Mouse (Mus musculus) midbrain, embryonic 11.5 days (tissue): Measurements from ENCODE around the gene Dock1. TPM values are rescaled to one million over a fixed set of nuclear protein-coding genes. Genes with fewer than 3 reads are reported as not detected.

Experiments used
- ATAC-seq: fragments of 200-750 bp; cut with Nextera tagmentation; 2 replicates; pipeline ENCODE4 v1.8.0; 2017; ENCODE audit warnings: moderate TSS enrichment, moderate library complexity; ENCODE audit not compliant: low FRiP score
- DNase-seq: peaks from one replicate; pipeline ENCODE4 v3.0.0; 2015; ENCODE audit warnings: low spot score; ENCODE audit errors: missing footprints
- H3K27ac ChIP-seq: fragments of 300-500 bp; sonication (generic); 2 replicates; pipeline ENCODE4 v1.5.1; 2014; ENCODE audit warnings: low read depth, low read length
- H3K27me3 ChIP-seq: fragments of 300-500 bp; sonication (generic); 2 replicates; pipeline ENCODE4 v1.6.1; 2014; ENCODE audit warnings: mild to moderate bottlenecking, low read length, moderate library complexity, mixed read lengths; ENCODE audit not compliant: control insufficient read depth, insufficient read depth
- H3K36me3 ChIP-seq: fragments of 300-500 bp; sonication (generic); 2 replicates; pipeline ENCODE4 v1.6.1; 2014; ENCODE audit warnings: mild to moderate bottlenecking, low read length, moderate library complexity, mixed read lengths; ENCODE audit not compliant: control insufficient read depth, insufficient read depth
- H3K4me1 ChIP-seq: fragments of 300-500 bp; sonication (generic); 2 replicates; pipeline ENCODE4 v1.6.1; 2014; ENCODE audit warnings: low read length; ENCODE audit not compliant: control insufficient read depth, insufficient read depth
- H3K4me2 ChIP-seq: fragments of 300-500 bp; sonication (generic); 2 replicates; pipeline ENCODE4 v1.6.1; 2014; ENCODE audit warnings: mild to moderate bottlenecking, moderate library complexity
- H3K4me3 ChIP-seq: fragments of 300-500 bp; sonication (generic); 2 replicates; pipeline ENCODE4 v1.5.1; 2014; ENCODE audit warnings: low read depth, low read length
- H3K9ac ChIP-seq: fragments of 300-500 bp; sonication (generic); 2 replicates; pipeline ENCODE4 v1.6.1; 2014; ENCODE audit warnings: low read length
- H3K9me3 ChIP-seq: fragments of 300-500 bp; sonication (generic); 2 replicates; pipeline ENCODE4 v1.6.1; 2016; ENCODE audit warnings: low read length; ENCODE audit not compliant: control insufficient read depth
- WGBS: fragments of 180-500 bp; shearing (Covaris S2); extraction: QIAGEN DNeasy Blood & Tissue Kit; methylation state at CpG from one replicate; pipeline ENCODE4 v1.1.7; 2014; 5-methylcytosine and 5-hydroxymethylcytosine counted together
- polyA plus RNA-seq: library from polyadenylated mRNA; unstranded; fragments of >200 nt; fragmentation: Nextera tagmentation; extraction: Ambion mirVana; gene quantifications from 2 replicates; pipeline ENCODE4 v1.2.1, GENCODE M21; 2014

Dock1 gene
- polyA plus RNA-seq, 1 experiment from 2014 or later, result 17.6 TPM

DNA sequence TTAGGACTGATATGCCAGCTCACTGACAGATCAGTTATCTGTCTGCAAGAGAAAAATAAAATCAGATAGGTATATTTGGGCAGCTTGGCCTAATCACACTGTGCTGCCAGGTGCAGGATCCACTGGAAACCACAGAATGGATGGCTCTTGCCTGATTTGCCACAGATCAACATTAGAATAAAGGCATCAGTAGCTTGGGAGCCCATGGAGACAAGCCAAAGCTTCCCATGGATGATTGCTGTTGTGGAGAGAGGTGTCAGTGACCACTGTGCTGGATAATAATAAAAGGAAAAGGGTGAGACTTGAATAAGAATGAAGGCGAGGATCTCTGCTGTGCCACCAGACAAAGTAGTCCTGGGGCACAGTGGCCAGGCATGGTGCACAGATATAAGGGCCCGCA, 540.4 kb downstream of the Dock1 start:
- WGBS, result 76% methylated on average over 2 of the region's 2 CpGs
- Histone ChIP-seq H3K4me3 (no peak overlapping the region), H3K27ac (no peak overlapping the region), H3K36me3 (no peaks in the 10 kb centered on the region), H3K27me3 (no peaks in the 10 kb centered on the region), H3K4me2 (no peak overlapping the region), H3K4me1 (no peaks in the 10 kb centered on the region), H3K9ac (no peak overlapping the region), H3K9me3 (no peaks in the 10 kb centered on the region)
- no peak for DNase-seq
- no peak for ATAC-seq

DNA sequence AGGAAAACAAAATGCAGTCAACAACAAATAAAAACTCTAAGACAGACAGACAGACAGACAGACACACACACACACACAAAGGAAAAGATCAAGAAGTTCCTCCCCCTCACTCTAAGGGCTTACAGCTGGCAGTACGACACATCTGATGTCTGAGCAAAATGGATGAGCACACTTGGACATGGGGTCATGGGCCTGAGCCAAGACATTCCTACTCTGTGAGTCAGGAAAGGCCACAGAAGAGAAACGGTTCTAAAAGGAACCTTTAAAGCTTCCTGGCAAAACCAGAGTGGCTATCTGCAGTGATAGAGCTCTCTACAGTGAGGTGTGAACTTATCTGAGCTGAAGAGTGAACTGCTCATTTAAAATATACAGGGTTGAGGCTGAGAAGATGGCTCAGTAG, 542.1 kb downstream of the Dock1 start:
- Histone ChIP-seq H3K4me1 (no peaks in the 10 kb centered on the region), H3K9ac (no peak overlapping the region), H3K36me3 (no peaks in the 10 kb centered on the region), H3K9me3 (no peaks in the 10 kb centered on the region), H3K27ac (no peak overlapping the region), H3K27me3 (no peaks in the 10 kb centered on the region), H3K4me2 (no peak overlapping the region), H3K4me3 (no peak overlapping the region)
- WGBS, result 73% methylated on average over 2 of the region's 2 CpGs
- no peak for DNase-seq
- no peak for ATAC-seq

DNA sequence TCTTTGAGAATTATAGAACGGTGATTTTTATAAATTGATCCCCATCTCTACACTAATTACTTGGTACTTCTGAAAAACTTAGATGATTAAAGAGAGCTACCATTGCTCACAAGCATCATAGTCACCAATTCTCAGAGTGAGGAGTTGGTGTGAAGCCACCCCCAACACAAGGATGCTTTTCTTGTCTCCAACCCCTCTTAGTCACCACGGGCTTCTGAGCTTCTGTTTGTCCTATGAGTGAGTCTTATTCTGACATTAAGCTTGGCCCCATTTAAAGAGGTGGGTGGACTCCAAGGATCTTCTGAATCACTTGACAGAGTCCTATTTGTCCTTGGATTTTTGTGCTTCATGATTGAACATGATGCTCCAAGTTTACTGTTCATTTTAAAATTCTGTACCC, 551.0 kb downstream of the Dock1 start:
- Histone ChIP-seq H3K27ac (no peak overlapping the region), H3K4me3 (no peak overlapping the region), H3K27me3 (no peaks in the 10 kb centered on the region), H3K4me1 (no peaks in the 10 kb centered on the region), H3K36me3 (no peaks in the 10 kb centered on the region), H3K4me2 (no peak overlapping the region), H3K9me3 (no peaks in the 10 kb centered on the region), H3K9ac (no peak overlapping the region)
- DNase-seq (no peak), ATAC-seq (no peak)
- WGBS, result 87% methylated on average over 2 of the region's 2 CpGs
